Mouse (Mus musculus) lung, postnatal 36 days (tissue): ENCODE results near the gene Cdadc1.
"Not testable (repeated sequence)": the region's sequence is repeated elsewhere in the genome, so short reads cannot be mapped to it uniquely, and the experiment has no call there.

Source experiments
- DNase-seq: peaks from one replicate; pipeline ENCODE4 v3.0.0; 2022; ENCODE audit warnings: mixed read lengths

The Cdadc1 gene

GRCm38 (mm10) chr14:59597398-59598259, at the start of gene Cdadc1:
Gene Cdadc1 (minus strand): TSS chr14:59597959.
- DNase-seq: peak; percentile 97

- DNase-seq: no peak
Measured at GRCm38 (mm10) chr14:59646826-59647697, 49.3 kb upstream of the Cdadc1 start.

- no peak for DNase-seq
Measured at GRCm38 (mm10) chr14:59644896-59645295, 47.1 kb upstream of the Cdadc1 start.

DNA sequence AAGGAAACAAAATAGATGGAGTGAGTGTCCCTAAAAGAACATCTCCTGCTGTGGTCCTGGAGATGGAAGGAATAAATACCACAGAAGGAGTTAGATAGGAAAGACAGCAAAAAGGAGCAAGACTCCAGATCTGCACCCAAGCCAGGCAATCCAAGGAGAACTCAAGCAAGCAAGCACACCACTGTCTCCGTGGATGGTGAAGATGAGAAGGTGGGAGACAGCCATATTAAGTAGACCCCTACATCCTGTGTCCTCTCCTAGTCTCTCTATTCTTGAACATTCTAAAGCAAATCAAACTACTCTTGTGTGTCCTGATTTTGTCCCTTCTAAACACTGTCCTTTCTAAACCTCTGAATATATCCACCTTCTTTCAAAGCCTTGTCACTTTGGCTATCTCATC, 46.4 kb upstream of the Cdadc1 start:
- no peak for DNase-seq

- peak; percentile 5 for DNase-seq
Measured at GRCm38 (mm10) chr14:59643582-59643981, 45.8 kb upstream of the Cdadc1 start.

- peak; percentile 4 for DNase-seq
Measured at GRCm38 (mm10) chr14:59641856-59642255, 44.1 kb upstream of the Cdadc1 start.

GRCm38 (mm10) chr14:59638906-59639703, 41.3 kb upstream of the Cdadc1 start:
- DNase-seq: no peak

- DNase-seq: no peak
Measured at GRCm38 (mm10) chr14:59633988-59634387, 36.2 kb upstream of the Cdadc1 start.

DNA sequence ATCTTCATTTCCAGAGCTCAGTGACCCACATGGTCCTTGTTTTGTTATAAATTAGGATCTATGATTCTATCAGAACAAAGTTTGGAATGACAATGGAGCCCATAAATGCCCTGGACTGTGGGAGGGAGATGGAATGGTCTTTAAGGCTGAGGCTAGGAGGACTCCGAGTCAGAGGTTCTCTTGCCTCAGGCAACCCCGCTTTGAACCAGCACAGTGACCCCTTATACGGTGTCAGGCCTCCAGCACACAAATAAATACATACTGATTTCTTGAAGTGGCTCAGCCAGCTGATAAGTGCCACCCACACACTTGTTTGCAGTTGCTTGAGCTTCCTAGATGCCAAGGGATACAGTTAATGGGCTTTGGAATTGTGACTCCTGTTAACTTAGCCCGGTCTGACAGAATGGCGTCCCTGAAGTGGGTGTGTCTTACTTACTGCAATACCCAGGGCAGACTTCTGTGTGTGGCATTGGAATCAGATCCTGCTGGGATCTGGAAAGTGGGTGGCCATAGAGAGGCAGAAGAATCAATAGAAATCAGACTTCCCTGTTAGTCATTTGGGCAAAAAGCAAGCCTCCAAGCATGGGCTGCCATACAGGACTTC, 35.6 kb upstream of the Cdadc1 start:
- no peak for DNase-seq

GRCm38 (mm10) chr14:59632067-59632466, 34.3 kb upstream of the Cdadc1 start:
- no peak for DNase-seq

- no peak for DNase-seq
Measured at GRCm38 (mm10) chr14:59630096-59630495, 32.3 kb upstream of the Cdadc1 start.

DNA sequence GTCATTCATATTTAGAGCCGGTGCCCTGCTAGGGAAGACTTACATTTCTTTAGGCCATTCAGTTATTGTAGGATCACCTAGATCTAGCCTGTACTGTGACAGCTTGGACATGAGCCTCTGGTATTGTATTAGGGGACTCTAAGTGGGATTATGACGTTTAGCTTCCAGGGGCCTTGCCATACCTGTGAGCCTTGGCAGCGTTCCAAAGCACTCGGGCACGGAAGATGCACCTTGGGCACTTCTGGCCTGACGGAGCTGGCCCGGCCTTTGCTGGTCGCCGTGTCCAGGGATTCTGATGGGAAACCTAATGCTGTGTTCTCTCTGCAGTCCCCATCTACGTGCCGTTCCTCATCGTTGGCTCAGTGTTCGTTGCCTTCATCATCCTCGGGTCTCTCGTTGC, 31.5 kb upstream of the Cdadc1 start:
- DNase-seq: no peak

DNA sequence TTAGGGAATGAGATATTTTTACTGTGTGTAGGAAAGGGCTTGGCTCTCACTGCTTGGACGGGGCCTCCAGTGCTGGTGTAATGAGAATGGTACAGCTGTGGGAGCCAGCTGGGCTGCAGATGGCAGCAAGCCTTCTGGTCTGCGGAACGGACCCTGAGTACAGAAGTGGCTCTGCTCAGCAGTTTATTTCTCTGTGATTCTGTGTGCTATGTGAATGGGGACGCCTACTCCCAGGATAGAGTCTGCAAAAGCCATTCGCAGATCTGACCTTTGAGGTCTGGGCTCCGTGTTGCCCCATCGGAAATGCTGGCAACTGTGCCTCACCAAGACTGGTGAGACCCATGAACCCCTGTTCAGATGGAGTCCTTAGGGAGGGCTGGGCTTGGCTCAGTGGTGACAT, 30.1 kb upstream of the Cdadc1 start:
- DNase-seq: no peak

DNA sequence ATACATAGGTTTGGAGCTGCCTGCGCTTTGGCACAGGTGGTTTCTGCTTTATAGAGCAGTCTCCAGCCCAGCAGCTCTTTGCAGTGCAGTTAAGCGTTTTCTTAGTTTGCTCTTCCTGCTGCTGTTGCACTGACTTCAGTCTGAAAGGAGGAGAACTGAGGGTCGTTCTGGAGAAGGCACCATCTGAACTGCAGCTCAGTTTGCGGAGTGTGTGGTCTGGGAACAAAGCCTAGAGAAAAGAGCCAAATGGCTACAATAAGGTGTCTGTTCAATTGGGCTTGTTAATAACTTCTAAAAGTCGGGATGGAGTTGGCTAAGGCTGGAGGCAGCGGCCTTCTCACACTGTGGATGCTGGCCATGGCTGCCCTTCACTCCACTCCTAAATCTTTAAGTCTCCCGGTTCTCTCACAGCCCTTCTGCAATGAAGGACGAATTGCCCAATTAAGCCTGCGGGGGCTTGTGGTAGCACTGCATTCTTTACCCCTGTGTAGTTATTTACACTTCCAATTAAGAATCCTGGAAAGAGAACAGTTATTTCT, 29.5 kb upstream of the Cdadc1 start:
- DNase-seq: no peak

DNA sequence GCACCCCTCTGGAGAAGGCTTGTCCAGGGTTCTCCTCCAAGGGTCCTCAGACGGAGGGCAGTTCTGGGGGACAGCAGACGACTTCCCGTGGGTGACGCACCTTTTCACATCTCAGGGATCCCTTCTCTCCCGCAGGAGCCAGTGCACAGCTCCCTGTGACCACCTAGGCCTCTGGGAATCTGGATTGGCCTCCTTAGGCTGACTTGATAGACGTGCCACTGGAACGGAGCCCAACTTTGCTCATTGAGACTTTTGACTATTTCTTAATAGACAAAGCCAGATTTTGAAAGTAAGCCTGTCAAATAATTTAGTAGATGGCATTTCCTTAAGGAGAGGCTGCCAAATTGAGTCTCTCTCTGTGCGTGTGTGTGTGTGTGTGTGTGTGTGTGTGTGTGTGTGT, 29.0 kb upstream of the Cdadc1 start:
- DNase-seq: peak; percentile 41

DNA sequence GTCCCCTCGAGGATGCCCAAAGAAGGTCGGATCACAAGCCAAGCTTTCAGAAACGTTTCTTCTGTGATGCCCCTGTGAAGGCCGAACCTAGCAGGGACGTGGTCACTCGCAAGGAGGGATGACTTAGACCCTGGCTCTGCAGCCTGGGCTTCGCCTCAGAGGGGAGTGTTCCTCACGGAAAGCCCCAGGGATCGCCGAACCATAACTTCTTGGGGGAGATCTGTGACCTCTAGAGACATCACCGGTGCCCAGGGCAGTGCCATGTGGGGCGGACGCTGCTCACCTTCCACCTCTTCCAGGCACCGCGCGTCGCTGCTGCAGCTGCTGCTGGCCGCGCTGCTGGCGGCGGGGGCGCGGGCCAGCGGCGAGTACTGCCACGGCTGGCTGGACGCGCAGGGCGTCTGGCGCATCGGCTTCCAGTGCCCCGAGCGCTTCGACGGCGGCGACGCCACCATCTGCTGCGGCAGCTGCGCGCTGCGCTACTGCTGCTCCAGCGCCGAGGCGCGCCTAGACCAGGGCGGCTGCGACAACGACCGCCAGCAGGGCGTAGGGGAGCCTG, 28.1 kb upstream of the Cdadc1 start:
- DNase-seq: no peak

DNA sequence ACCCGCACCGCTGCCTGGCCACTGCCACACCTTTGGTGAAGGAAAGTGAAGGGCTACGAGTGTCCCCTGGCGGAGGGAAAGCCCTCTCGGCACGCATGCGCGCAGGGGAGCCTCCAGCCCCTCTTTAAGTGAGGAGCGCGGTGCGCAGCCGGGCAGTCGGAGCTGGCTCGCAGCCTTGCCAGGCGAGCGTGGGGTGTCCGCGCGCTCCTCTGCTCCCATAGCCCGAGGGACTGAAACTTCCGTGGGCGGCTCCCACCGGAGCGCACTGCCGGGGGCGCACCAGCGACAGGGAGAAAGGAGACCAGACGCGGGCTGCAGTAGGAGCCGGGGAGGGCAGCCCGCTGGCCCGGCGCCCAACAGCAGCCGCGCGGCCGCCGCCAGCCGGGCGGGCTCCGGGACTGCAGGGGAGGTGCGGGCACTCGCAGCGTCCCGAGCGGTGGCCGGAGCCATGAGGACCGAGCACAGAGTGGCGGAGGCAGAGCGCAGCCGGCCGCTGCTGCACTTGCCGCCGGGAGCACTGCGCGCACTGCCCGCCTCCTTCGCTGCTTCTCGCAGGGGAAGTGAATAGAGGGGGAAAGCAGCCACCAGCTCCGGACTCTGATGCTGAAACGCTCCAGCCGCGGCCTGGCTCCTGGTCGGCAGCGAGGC, 27.5 kb upstream of the Cdadc1 start, which contains the start of gene Shisa2:
Gene Shisa2 (plus strand): TSS at position 151 of the 648 bp plus-strand sequence.
- peak; percentile 61 for DNase-seq

- no peak for DNase-seq
Measured at GRCm38 (mm10) chr14:59624326-59624885, 26.6 kb upstream of the Cdadc1 start.

- DNase-seq: no peak
Measured at GRCm38 (mm10) chr14:59616802-59617201, 19.0 kb upstream of the Cdadc1 start.

GRCm38 (mm10) chr14:59614149-59614548, 16.4 kb upstream of the Cdadc1 start:
- not testable (repeated sequence) for DNase-seq
